Mouse (Mus musculus) brain, adult 2 months (tissue): ENCODE results near the gene Plekhg1.

Source experiments
- DNase-seq: peaks from one replicate; pipeline ENCODE4 v3.0.0; 2011; ENCODE audit warnings: low read depth, low spot score

Gene Plekhg1

DNA sequence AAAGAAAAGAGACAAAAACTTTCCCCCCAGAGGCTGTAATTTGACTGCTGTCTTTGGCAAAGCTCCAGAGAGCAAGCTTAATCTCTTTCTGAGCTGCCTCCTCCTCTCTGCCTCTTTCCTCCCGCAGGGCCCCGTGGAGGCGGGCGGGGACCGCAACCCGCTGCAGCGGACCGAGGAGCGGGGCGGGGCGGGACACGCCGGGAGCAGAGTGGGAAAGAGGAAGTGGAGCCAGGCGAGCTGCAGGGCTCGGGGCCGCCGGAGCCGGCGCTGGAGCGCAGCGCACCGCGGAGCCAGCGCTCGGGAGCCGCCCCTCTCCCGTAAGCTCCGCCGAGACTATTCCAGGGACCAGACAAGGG lies at the start of gene Plekhg1:
Gene Plekhg1, plus strand, starts transcription at position 217 of the 356 bp plus-strand sequence.
- peak; percentile 71 for DNase-seq

DNA sequence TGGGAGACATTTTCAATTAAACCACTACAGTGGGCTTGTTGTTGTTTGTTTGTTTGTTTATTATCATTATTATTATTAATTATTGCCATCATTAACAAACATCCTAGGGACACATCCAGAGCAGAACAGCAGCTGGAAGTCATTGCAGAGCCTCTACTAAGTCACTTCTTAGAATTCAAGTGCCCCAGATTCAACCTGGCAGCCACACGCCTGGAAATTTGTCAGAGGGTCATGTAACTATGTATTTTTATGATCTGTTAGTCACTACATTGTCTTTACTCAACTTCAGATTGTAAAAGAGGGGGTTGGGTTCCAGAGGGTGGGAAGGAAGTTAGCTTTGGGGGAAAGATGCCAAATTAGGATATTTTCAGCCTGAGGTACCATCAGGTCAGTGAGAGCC lies 47.4 kb upstream of the Plekhg1 start:
- DNase-seq, result no peak

DNA sequence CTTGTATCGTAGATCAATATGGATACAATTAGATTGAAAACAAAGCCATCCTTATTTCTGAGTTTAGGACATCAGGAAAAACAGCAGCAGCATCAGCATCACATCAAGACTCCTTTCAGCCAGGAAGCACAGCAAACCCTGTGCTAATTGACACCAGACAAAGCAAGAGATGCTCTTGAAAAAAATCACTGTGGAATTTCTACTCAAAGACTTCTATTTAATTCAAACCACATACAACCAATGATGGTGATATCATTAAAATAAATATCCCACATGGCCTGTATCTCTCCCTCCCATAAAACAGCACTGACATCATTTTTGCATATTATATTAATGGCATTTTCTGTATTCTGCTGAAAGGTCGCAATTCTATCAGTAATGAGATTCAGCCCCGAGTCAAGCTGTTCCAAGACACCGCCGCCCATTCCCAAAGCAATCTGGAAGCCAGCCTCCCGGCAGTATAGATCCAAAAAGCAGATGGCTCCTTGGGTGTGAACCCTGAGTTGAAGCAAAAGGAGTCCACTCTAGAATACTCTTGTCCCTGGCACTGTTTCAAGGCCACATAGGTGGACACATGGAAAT lies 46.4 kb upstream of the Plekhg1 start:
- DNase-seq, result no peak

- DNase-seq, result peak; percentile 63
Observed at GRCm38 (mm10) chr10:3695332-3695905, 44.7 kb upstream of the Plekhg1 start.

DNA sequence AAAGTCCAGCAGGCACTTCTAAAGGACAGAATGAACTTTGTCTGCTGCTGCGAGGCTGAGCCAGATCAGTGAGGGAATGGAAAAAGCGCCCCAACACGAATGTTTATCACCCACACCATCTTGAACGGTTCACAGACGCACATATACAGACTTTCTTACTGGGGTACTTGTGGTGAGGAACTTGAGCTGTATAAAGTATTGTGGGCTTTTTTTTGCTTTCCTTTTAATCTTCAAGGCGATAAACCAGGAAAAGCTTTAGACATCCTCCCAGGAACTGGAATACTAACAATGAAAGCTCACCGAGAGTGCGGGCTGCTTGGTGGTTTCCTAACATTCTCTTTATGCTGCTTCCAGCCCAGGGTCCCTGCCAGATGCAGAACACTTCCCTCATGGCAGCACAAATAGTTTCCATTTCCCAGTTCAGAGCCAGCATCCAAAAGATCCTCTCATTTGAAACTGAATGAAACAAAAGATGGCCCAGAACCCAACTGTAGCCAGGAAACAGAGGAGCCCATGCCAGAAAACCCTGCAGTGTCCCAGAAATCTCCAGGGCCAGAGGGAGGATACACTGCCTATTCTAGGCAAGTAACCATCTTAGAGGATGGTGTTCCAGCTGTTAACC lies 43.3 kb upstream of the Plekhg1 start:
- DNase-seq, result peak; percentile 73

GRCm38 (mm10) chr10:3697500-3697899 lies 42.7 kb upstream of the Plekhg1 start:
- DNase-seq, result no peak

DNA sequence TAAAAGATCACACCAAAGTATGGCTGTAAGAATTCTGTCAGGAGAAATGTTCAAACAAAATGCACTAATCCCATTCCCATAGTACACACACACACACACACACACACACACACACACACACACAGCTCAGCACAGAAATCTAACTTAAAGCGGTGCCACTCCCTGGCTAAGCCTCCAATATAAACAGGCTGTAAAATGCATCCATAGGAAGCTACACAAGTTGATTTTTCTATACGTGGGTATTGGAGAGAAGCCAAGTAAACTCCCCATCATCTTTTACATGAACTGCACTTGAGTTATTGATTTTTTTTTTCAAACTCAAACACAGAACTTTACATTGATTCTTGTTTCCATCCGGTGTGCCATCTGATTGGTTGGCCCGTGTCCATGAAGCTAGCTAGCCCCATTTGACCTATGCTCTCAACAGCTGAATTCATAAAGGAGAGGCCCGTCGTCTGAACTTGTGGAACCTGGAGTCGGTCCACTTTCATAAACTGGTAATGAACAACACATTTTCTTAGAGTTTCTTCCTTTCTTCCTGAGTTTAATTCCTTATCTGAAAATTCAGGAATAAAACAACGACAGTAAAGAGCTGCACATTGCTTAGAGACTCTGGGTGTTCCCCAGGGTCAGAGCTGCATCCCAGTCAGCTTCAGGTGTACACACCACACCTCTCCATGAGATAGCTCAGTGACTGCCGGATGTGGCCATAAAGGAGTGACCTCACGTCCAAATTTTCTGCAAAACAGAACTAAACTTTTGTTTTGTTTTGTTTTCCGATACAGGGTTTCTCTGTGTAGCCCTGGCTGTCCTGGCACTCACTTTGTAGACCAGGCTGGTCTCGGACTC lies 39.7 kb upstream of the Plekhg1 start:
- no peak for DNase-seq

DNA sequence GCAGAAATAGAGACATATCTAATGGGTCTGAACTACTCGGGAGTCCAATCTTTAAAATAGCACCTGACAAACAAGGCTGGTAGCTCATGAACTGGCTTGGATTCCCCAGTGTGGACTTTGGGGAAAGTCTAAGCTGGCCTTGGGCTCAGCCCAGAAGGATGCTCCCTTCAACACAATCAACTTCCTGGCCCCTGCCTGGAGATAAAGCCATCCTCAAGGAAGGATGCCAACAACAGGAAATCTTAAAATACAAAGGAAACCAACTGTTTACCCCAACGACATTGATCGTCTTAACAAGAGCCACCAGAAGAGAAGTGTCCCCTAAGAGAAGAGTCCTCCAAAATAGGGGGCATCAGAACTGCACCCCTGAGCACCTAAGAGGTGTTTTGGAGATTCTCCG lies 38.3 kb upstream of the Plekhg1 start:
- DNase-seq, result no peak

DNA sequence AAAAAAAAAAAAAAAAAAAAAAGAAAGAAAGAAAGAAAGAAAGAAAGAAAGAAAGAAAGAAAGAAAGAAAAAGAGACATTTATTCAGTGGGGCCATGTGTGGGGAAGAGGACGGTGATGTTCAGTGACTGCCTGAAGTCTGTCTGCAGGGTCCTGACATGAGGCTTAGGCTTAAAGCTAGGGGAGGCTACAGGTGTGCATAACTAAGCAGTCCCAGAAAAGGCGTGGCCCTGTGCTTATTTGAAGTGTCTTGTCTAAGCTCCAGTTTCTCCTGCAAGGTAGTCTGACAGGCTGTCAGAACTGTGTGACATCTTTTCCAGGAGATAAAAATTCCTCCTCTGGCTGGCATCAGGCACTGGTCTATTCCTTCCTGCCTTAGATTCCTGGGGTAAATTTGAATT lies 37.6 kb upstream of the Plekhg1 start:
- DNase-seq, result no peak

DNA sequence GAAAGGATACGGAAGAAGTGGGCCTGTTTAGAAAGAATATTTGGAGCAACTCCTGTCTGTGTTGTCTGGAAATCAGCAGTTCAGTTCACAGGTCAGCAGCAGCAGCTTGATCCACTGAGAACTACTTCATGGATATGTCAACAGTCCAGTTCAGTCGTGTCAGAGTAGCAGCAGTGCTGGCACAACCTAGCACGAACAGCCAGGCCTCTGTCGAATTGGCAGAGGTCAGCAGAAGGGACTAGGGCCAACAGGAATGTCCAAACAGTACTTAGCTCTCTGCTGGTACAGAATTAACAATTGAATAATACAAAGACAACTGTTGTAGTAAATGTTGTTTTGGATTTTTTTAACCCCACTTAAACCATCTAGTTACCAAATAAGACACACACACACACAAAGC lies 33.9 kb upstream of the Plekhg1 start:
- peak; percentile 91 for DNase-seq

- no peak for DNase-seq
Observed at GRCm38 (mm10) chr10:3710081-3710480, 30.1 kb upstream of the Plekhg1 start.

DNA sequence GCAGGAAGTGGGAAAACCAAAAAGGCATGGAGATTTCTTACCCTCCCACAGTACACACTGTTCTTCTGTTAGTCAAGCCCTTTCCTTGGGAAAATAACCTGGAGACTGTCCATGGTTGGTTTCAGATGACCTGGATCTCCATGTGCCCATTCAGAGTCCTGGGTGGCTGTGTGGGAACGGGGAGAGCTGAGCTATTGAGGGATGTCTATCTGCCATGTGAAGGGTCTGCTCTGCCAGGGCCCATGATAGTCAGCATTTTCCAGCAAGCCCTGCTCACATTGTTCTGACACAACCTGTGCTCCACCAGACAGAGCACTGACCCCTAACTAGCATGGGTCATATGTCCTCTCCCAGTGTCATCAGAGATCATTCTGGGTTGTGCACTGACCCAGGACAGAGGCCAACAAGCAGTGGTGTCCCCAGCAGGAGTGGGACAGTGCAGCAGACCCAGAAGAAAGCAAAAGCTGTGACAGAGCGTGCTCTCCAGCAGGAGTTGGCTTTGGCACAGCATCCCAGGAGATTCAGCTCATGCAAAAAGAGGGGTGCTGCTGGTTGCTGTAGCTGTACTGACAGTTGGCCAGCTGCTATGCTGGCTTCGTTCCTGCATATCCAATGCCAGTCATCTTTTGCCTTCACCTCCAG lies 24.7 kb upstream of the Plekhg1 start:
- peak; percentile 20 for DNase-seq

DNA sequence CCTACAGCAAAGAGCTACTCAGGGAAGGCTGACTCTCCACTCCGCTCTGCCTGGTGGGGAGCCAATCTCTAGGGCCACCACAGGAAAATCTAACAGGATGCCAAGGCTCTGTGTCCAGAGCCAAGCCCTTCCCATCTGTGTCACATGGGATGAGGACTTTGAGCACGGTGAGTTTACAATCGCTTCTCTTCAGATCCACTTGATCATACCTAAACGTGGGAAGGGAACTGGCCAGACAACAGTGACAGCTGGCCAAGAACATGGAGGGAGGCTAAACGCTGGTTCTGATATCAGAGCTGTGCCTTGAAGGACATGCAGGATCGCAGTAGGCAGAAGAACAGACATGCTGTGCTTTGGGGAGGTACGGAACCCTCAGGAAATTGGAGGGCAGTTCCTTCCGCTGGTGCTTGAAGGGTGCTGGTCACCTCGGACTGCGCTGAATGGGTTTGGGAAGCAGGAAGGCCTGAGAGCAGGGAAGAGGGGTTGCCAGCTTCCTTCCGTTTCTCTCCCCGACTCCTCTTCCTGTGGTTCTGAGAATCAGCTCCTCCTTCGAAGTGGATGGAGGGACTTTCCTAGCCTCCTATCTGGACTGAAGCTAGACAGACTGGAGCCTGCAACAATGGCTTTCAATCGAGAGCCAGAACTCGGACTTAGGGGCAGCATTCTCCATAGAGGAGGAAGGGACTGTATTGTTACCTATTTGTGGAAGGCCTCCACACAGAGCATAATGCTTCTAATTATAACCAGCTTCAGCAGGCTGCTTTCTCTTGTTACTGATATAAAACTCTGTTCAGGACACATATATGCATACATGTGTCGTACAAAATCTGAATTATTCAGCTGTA lies 21.9 kb upstream of the Plekhg1 start:
- peak; percentile 45 for DNase-seq

DNA sequence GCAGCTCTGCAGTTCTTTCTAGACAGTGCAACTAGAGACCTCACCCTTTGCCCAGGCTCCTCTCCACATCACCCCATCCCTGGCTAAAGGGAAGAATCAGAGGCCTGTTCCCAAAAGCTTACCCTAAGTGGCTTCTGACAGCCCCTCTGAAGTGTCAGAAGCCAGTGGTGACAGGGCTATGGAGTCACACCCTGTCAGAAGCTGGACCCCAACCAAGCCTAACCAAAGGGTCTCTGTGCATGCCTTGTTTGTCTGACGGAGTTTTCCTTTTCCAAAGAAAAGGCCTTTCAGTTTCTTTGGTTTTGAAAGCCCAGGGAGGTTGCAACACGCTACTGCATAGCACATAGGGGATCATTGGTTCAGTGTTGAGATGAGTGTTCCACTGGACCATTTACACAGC lies 19.9 kb upstream of the Plekhg1 start:
- no peak for DNase-seq

DNA sequence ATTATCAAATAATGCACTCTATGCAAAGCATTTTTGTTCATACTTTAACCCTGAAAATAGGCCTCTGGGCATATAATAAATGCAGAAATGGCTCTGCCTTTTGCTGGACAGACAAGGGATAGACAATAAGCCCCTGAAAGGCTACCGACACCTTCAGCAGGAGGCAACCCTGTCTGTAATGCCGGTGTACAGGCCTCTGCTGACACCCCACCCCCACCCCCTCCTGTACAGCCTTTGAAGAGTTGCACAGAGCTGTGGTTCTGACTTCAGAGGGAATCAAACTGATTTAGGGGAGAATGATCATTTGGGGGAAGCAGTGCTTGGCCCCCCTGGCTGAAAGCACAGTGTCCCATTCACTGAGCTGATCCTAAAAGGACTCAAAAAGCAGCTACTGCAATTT lies 17.8 kb upstream of the Plekhg1 start:
- DNase-seq, result no peak

- no peak for DNase-seq
Observed at GRCm38 (mm10) chr10:3724665-3725064, 15.5 kb upstream of the Plekhg1 start.

DNA sequence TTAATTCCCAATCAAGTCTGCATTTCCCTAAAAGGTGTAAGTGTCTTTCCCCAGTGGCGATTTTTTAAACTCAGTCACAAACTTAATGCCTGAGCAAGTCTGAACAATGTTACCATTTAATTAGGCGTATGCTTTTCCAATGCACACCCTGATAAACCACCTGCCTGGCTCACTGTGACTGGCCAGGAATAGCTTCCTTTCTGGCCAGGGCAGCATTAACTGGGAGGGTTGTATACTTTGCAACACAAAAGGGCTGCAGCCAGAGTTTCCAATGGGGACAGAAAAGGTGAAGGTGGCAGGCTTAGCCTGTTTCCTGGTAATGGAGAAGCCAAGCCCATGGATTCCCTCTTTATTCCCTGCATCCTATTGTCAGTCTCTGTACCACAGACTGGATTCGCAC lies 10.5 kb upstream of the Plekhg1 start:
- no peak for DNase-seq

GRCm38 (mm10) chr10:3730314-3730713 lies 9.8 kb upstream of the Plekhg1 start:
- no peak for DNase-seq

DNA sequence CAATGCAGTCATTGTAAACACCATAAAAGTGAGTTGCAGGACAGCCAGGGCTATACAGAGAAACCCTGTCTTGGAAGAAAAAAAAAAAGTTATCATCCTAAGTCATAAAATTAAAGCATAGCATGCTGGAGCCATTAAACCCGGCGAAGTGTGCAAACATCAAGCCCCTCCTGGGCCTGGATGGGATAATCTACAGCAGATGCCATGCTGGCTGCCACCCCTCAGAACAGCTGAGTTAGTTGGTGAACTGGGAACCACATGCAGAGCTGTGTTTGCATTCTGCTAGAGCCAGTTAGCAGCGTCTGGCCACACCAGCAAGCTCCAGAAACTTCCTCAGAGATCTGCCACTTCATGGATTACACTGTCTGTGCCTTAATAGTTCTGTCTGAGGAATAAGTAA lies 3.1 kb upstream of the Plekhg1 start:
- DNase-seq, result no peak

DNA sequence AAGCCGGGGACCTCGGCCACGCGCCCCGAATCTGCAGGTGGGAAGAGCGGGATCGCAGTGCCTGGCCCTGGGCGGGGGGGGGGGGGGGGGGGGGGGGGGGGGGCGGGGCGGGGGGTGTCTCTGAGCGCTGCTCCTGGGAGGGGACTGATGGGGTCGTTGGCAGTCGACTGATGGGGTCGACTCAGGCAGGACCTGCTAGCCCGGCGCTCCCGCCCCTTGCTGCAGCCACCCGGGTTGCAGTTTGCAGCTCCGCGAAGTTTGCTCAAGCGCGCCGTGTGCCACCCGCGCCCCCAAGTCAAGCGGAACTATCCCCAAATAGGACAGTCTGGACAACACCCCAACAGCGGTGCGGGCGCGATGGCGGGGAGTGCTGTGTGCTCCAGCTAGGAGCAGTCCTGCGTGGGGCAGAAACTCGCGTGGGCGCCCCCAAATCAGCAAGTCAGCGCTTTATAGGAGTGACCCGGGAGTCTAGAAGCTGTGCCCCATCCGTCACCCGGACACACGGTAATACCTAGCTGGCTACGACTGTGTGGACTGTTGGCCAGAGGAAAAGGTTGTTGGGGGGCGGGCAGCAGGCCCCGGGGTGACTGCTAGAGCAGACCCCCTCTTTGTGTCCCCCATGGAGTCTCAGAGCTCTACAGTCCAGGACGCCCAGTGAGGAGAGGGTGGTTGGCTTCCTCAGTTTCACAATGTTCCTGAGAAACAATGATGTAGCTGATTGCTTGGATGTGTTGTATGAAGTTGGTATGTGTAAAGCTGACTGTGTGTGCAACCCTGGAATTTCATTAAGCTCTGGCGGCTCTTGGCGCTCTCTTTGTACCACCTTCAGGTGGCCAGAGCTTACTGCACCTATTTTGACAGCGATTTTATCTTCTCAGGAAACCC lies 582 bp downstream of the Plekhg1 start:
- peak; percentile 78 for DNase-seq
